Mouse (Mus musculus) intestine, embryonic 16.5 days (tissue): ENCODE data around the gene Akap2. TPM values are rescaled to one million over a fixed set of nuclear protein-coding genes. Genes with fewer than 3 reads are reported as not detected.

ENCODE experiments used
- ATAC-seq: fragments of 200-750 bp; cut with Nextera tagmentation; 2 replicates; pipeline ENCODE4 v1.8.0; 2017; ENCODE audit warnings: moderate TSS enrichment, moderate library complexity
- H3K27ac ChIP-seq: fragments of 300-500 bp; sonication (generic); 2 replicates; pipeline ENCODE4 v1.5.1; 2014; ENCODE audit warnings: mild to moderate bottlenecking, low read length
- H3K27me3 ChIP-seq: fragments of 300-500 bp; sonication (generic); replicated peaks from 2 replicates; pipeline ENCODE4 v1.6.1; 2014; ENCODE audit warnings: low read length, control low read depth, mixed read lengths; ENCODE audit not compliant: control insufficient read depth, insufficient read depth
- H3K36me3 ChIP-seq: fragments of 300-500 bp; sonication (generic); 2 replicates; pipeline ENCODE4 v1.6.1; 2014; ENCODE audit warnings: low read length, control low read depth; ENCODE audit not compliant: control insufficient read depth, insufficient read depth
- H3K4me1 ChIP-seq: fragments of 300-500 bp; sonication (generic); 2 replicates; pipeline ENCODE4 v1.6.1; 2014; ENCODE audit warnings: low read length, control low read depth, mixed read lengths; ENCODE audit not compliant: control insufficient read depth, insufficient read depth
- H3K4me2 ChIP-seq: fragments of 300-500 bp; sonication (generic); 2 replicates; pipeline ENCODE4 v1.6.1; 2014; ENCODE audit warnings: low read depth, low read length, control low read depth
- H3K4me3 ChIP-seq: fragments of 300-500 bp; sonication (generic); 2 replicates; pipeline ENCODE4 v1.5.1; 2014; ENCODE audit warnings: mild to moderate bottlenecking, low read length
- H3K9ac ChIP-seq: fragments of 300-500 bp; sonication (generic); 2 replicates; pipeline ENCODE4 v1.6.1; 2014; ENCODE audit warnings: low read depth, low read length
- H3K9me3 ChIP-seq: fragments of 300-500 bp; sonication (generic); 2 replicates; pipeline ENCODE4 v1.6.1; 2016; ENCODE audit warnings: low read length, control low read depth; ENCODE audit not compliant: control insufficient read depth
- WGBS: fragments of 180-500 bp; shearing (Covaris S2); extraction: QIAGEN DNeasy Blood & Tissue Kit; methylation state at CpG from one replicate; pipeline ENCODE4 v1.1.7; 2014; 5-methylcytosine and 5-hydroxymethylcytosine counted together
- polyA plus RNA-seq: library from polyadenylated mRNA; unstranded; fragments of >200 nt; fragmentation: Nextera tagmentation; extraction: Ambion mirVana; gene quantifications from 2 replicates; pipeline ENCODE4 v1.2.1, GENCODE M21; 2015

Akap2 gene
- polyA plus RNA-seq, 1 experiment from 2014 or later = 20.3 TPM

GRCm38 (mm10) chr4:57764392-57764791 is 46.9 kb downstream of the Akap2 start:
- no peaks in the 10 kb centered on the region for H3K36me3 ChIP-seq
- no peaks in the 10 kb centered on the region for H3K27me3 ChIP-seq
- H3K4me2 ChIP-seq = no peak overlapping the region
- H3K27ac ChIP-seq = peak overlapping the region; percentile 49; the same call in 1 of the 2 replicates
- WGBS = 36% methylated on average over 1 of the region's 1 CpGs
- H3K4me3 ChIP-seq = no peak overlapping the region
- peaks cover 10% of the 10 kb centered on the region for H3K4me1 ChIP-seq
- ATAC-seq = 0 out of 2 replicates have a peak, but pooled peaks have one; percentile 21
- no peaks in the 10 kb centered on the region for H3K9me3 ChIP-seq
- H3K9ac ChIP-seq = no peak overlapping the region

- ATAC-seq = no peak
- 72% methylated on average over 1 of the region's 1 CpGs for WGBS
- H3K4me2 ChIP-seq = no peak overlapping the region
- no peak overlapping the region for H3K9ac ChIP-seq
- no peak overlapping the region for H3K4me3 ChIP-seq
- peaks cover 10% of the 10 kb centered on the region for H3K4me1 ChIP-seq
- H3K9me3 ChIP-seq = no peaks in the 10 kb centered on the region
- peak overlapping the region; percentile 41 for H3K27ac ChIP-seq
- no peaks in the 10 kb centered on the region for H3K27me3 ChIP-seq
- no peaks in the 10 kb centered on the region for H3K36me3 ChIP-seq
Observed at GRCm38 (mm10) chr4:57764926-57765325, 47.5 kb downstream of the Akap2 start.

GRCm38 (mm10) chr4:57765806-57766205 is 48.3 kb downstream of the Akap2 start:
- WGBS = 53% methylated on average over 4 of the region's 4 CpGs
- Histone ChIP-seq H3K4me2 (no peak overlapping the region), H3K27ac (no peak overlapping the region), H3K27me3 (no peaks in the 10 kb centered on the region), H3K4me1 (peaks cover 10% of the 10 kb centered on the region), H3K36me3 (no peaks in the 10 kb centered on the region), H3K4me3 (no peak overlapping the region), H3K9me3 (no peaks in the 10 kb centered on the region), H3K9ac (no peak overlapping the region)
- ATAC-seq = no peak

- no peak overlapping the region for H3K4me3 ChIP-seq
Observed at GRCm38 (mm10) chr4:57769007-57769406, 51.5 kb downstream of the Akap2 start.

GRCm38 (mm10) chr4:57770185-57770823 is 52.8 kb downstream of the Akap2 start:
- Histone ChIP-seq H3K36me3 (no peaks in the 10 kb centered on the region), H3K27me3 (no peaks in the 10 kb centered on the region), H3K27ac (no peak overlapping the region), H3K9me3 (no peaks in the 10 kb centered on the region), H3K9ac (no peak overlapping the region), H3K4me1 (peaks cover 6% of the 10 kb centered on the region), H3K4me2 (no peak overlapping the region), H3K4me3 (no peak overlapping the region)
- no peak for ATAC-seq
- WGBS = 75% methylated on average over 4 of the region's 4 CpGs

More at GRCm38 (mm10) chr4:57769007-57769406, 51.5 kb downstream of the Akap2 start:
- Histone ChIP-seq H3K27ac (no peak overlapping the region), H3K27me3 (no peaks in the 10 kb centered on the region), H3K9ac (no peak overlapping the region), H3K36me3 (no peaks in the 10 kb centered on the region), H3K9me3 (no peaks in the 10 kb centered on the region), H3K4me2 (no peak overlapping the region), H3K4me1 (peaks cover 14% of the 10 kb centered on the region)
- ATAC-seq = no peak
- 64% methylated on average over 3 of the region's 3 CpGs for WGBS

- Histone ChIP-seq H3K4me1 (peaks cover 5% of the 10 kb centered on the region; the same call in 1 of the 2 replicates), H3K9me3 (no peaks in the 10 kb centered on the region), H3K9ac (no peak overlapping the region), H3K4me3 (no peak overlapping the region), H3K27ac (no peak overlapping the region), H3K27me3 (no peaks in the 10 kb centered on the region), H3K36me3 (no peaks in the 10 kb centered on the region), H3K4me2 (no peak overlapping the region)
- 92% methylated on average over 2 of the region's 2 CpGs for WGBS
- no peak for ATAC-seq
Observed at GRCm38 (mm10) chr4:57771558-57772219, 54.2 kb downstream of the Akap2 start.

GRCm38 (mm10) chr4:57772851-57773510 is 55.5 kb downstream of the Akap2 start:
- Histone ChIP-seq H3K27ac (peak overlapping the region; percentile 61), H3K4me2 (no peak overlapping the region), H3K4me1 (peaks cover 5% of the 10 kb centered on the region; the same call in 1 of the 2 replicates), H3K9me3 (no peaks in the 10 kb centered on the region), H3K27me3 (no peaks in the 10 kb centered on the region), H3K9ac (no peak overlapping the region), H3K36me3 (no peaks in the 10 kb centered on the region), H3K4me3 (no peak overlapping the region)
- 34% methylated on average over 11 of the region's 11 CpGs for WGBS
- ATAC-seq = peak; percentile 65

- Histone ChIP-seq H3K9ac (no peak overlapping the region), H3K9me3 (no peaks in the 10 kb centered on the region), H3K4me1 (peaks cover 5% of the 10 kb centered on the region; the same call in 1 of the 2 replicates), H3K27me3 (no peaks in the 10 kb centered on the region), H3K36me3 (no peaks in the 10 kb centered on the region), H3K27ac (no peak overlapping the region), H3K4me2 (no peak overlapping the region), H3K4me3 (no peak overlapping the region)
- 50% methylated on average over 4 of the region's 4 CpGs for WGBS
- ATAC-seq = peak; percentile 85
Observed at GRCm38 (mm10) chr4:57774517-57774916, 57.1 kb downstream of the Akap2 start.

- no peak overlapping the region for H3K4me2 ChIP-seq
- H3K36me3 ChIP-seq = no peaks in the 10 kb centered on the region
- no peak overlapping the region for H3K4me3 ChIP-seq
- no peak overlapping the region for H3K27ac ChIP-seq
- peaks cover 5% of the 10 kb centered on the region; the same call in 1 of the 2 replicates for H3K4me1 ChIP-seq
- no peaks in the 10 kb centered on the region for H3K27me3 ChIP-seq
- H3K9ac ChIP-seq = no peak overlapping the region
- no peaks in the 10 kb centered on the region for H3K9me3 ChIP-seq
- no peak for ATAC-seq
Observed at GRCm38 (mm10) chr4:57775582-57775981, 58.1 kb downstream of the Akap2 start.
